Mouse (Mus musculus) stomach, postnatal 0 days (tissue): ENCODE results near the gene Tmem151b.

Experiments used
- CTCF ChIP-seq: IDR thresholded peaks from 2 replicates; pipeline ENCODE4 v1.5.1; 2016; ENCODE audit warnings: antibody characterized with exemption, low read depth, mild to moderate bottlenecking, moderate library complexity
- EP300 ChIP-seq: optimal IDR thresholded peaks from 2 replicates; pipeline ENCODE3; 2016; ENCODE audit warnings: antibody characterized with exemption

- no peak for TF ChIP-seq CTCF
- no peak for TF ChIP-seq EP300
These were observed 30.6 kb downstream of the Tmem151b start for GRCm38 (mm10) chr17:45518766-45519475.
